Mouse (Mus musculus): ENCODE results near the gene Dnah6. TPM values are rescaled to one million over a fixed set of nuclear protein-coding genes. Genes with fewer than 3 reads are reported as not detected.

Gene Dnah6
- total and polyA plus RNA-seq, 2 experiments from 2014 or later, result 0.12 TPM; not detected in 1

- Histone ChIP-seq H3K4me3 (ENCODE audit: low read depth, low read length) (no peak overlapping the region), H3K36me3 (replicated peaks; ENCODE audit: control insufficient read depth, insufficient read depth, low read length) (no peaks in the 10 kb centered on the region), H3K9ac (replicated peaks; ENCODE audit: low read depth, low read length) (no peak overlapping the region), H3K27me3 (ENCODE audit: control insufficient read depth, insufficient read depth, low read length) (no peaks in the 10 kb centered on the region), H3K4me1 (ENCODE audit: control insufficient read depth, insufficient read depth) (0 out of 2 replicates have a peak, but pooled peaks cover 8% of the 10 kb centered on the region), H3K4me2 (ENCODE audit: low read depth, low read length) (no peak overlapping the region), H3K27ac (ENCODE audit: low read depth) (no peak overlapping the region), H3K9me3 (replicated peaks; ENCODE audit: control insufficient read depth, low read length) (no peaks in the 10 kb centered on the region)
- 47% methylated on average over 13 of the region's 13 CpGs for WGBS
- DNase-seq (ENCODE audit: low spot score) (no peak), ATAC-seq (ENCODE audit: insufficient read depth, low read depth) (no peak)
- TF ChIP-seq CTCF (IDR thresholded peaks at IDR 0.05; ENCODE audit: low read depth), result no peak
- TF ChIP-seq EP300 (IDR thresholded peaks at IDR 0.05; ENCODE audit: low read depth), result no peak
These were observed 206.9 kb downstream of the Dnah6 start for GRCm38 (mm10) chr6:73014317-73015160.

- Histone ChIP-seq H3K36me3 (replicated peaks; ENCODE audit: control insufficient read depth, insufficient read depth, low read length) (no peaks in the 10 kb centered on the region), H3K9me3 (replicated peaks; ENCODE audit: control insufficient read depth, low read length) (no peaks in the 10 kb centered on the region), H3K4me3 (ENCODE audit: low read depth, low read length) (no peak overlapping the region), H3K27ac (ENCODE audit: low read depth) (no peak overlapping the region), H3K9ac (replicated peaks; ENCODE audit: low read depth, low read length) (no peak overlapping the region), H3K4me1 (ENCODE audit: control insufficient read depth, insufficient read depth) (0 out of 2 replicates have a peak, but pooled peaks cover 8% of the 10 kb centered on the region), H3K4me2 (ENCODE audit: low read depth, low read length) (no peak overlapping the region), H3K27me3 (ENCODE audit: control insufficient read depth, insufficient read depth, low read length) (no peaks in the 10 kb centered on the region)
- TF ChIP-seq CTCF (IDR thresholded peaks at IDR 0.05; ENCODE audit: low read depth) (no peak), EP300 (IDR thresholded peaks at IDR 0.05; ENCODE audit: low read depth) (no peak)
- 81% methylated on average over 8 of the region's 8 CpGs for WGBS
- no peak for DNase-seq (ENCODE audit: low spot score)
- no peak for ATAC-seq (ENCODE audit: insufficient read depth, low read depth)
These were observed 208.5 kb downstream of the Dnah6 start for GRCm38 (mm10) chr6:73012931-73013330.

GRCm38 (mm10) chr6:73011827-73012226, 209.6 kb downstream of the Dnah6 start:
- Histone ChIP-seq H3K36me3 (replicated peaks; ENCODE audit: control insufficient read depth, insufficient read depth, low read length) (no peaks in the 10 kb centered on the region), H3K27ac (ENCODE audit: low read depth) (no peak overlapping the region), H3K9ac (replicated peaks; ENCODE audit: low read depth, low read length) (no peak overlapping the region), H3K4me3 (ENCODE audit: low read depth, low read length) (no peak overlapping the region), H3K4me1 (ENCODE audit: control insufficient read depth, insufficient read depth) (0 out of 2 replicates have a peak, but pooled peaks cover 8% of the 10 kb centered on the region), H3K27me3 (ENCODE audit: control insufficient read depth, insufficient read depth, low read length) (no peaks in the 10 kb centered on the region), H3K4me2 (ENCODE audit: low read depth, low read length) (no peak overlapping the region), H3K9me3 (replicated peaks; ENCODE audit: control insufficient read depth, low read length) (no peaks in the 10 kb centered on the region)
- WGBS, result 23% methylated on average over 6 of the region's 6 CpGs
- DNase-seq (ENCODE audit: low spot score) (peak; percentile 50), ATAC-seq (ENCODE audit: insufficient read depth, low read depth) (peak; percentile 64)
- no peak for TF ChIP-seq EP300 (IDR thresholded peaks at IDR 0.05; ENCODE audit: low read depth)
- TF ChIP-seq CTCF (IDR thresholded peaks at IDR 0.05; ENCODE audit: low read depth), result no peak

GRCm38 (mm10) chr6:73010073-73010472, 211.4 kb downstream of the Dnah6 start:
- TF ChIP-seq CTCF (IDR thresholded peaks at IDR 0.05; ENCODE audit: low read depth) (peak; percentile 60), EP300 (IDR thresholded peaks at IDR 0.05; ENCODE audit: low read depth) (no peak)
- Histone ChIP-seq H3K4me2 (ENCODE audit: low read depth, low read length) (no peak overlapping the region), H3K4me3 (ENCODE audit: low read depth, low read length) (no peak overlapping the region), H3K27ac (ENCODE audit: low read depth) (no peak overlapping the region), H3K9ac (replicated peaks; ENCODE audit: low read depth, low read length) (no peak overlapping the region), H3K27me3 (ENCODE audit: control insufficient read depth, insufficient read depth, low read length) (no peaks in the 10 kb centered on the region), H3K36me3 (replicated peaks; ENCODE audit: control insufficient read depth, insufficient read depth, low read length) (no peaks in the 10 kb centered on the region), H3K4me1 (ENCODE audit: control insufficient read depth, insufficient read depth) (0 out of 2 replicates have a peak, but pooled peaks cover 8% of the 10 kb centered on the region), H3K9me3 (replicated peaks; ENCODE audit: control insufficient read depth, low read length) (no peaks in the 10 kb centered on the region)
- WGBS, result 35% methylated on average over 6 of the region's 6 CpGs
- DNase-seq (ENCODE audit: low spot score) (peak; percentile 16), ATAC-seq (ENCODE audit: insufficient read depth, low read depth) (no peak)

GRCm38 (mm10) chr6:73003601-73004000, 217.8 kb downstream of the Dnah6 start:
- no peaks in the 10 kb centered on the region for H3K4me1 ChIP-seq (ENCODE audit: control insufficient read depth, insufficient read depth)
- H3K9me3 ChIP-seq (replicated peaks; ENCODE audit: control insufficient read depth, low read length), result no peaks in the 10 kb centered on the region
- 71% methylated on average over 5 of the region's 5 CpGs for WGBS
- H3K4me2 ChIP-seq (ENCODE audit: low read depth, low read length), result no peak overlapping the region
- no peaks in the 10 kb centered on the region for H3K27me3 ChIP-seq (ENCODE audit: control insufficient read depth, insufficient read depth, low read length)
- H3K27ac ChIP-seq (ENCODE audit: low read depth), result no peak overlapping the region
- no peaks in the 10 kb centered on the region for H3K36me3 ChIP-seq (replicated peaks; ENCODE audit: control insufficient read depth, insufficient read depth, low read length)
- H3K9ac ChIP-seq (replicated peaks; ENCODE audit: low read depth, low read length), result no peak overlapping the region
- ATAC-seq (ENCODE audit: insufficient read depth, low read depth), result no peak
- H3K4me3 ChIP-seq (ENCODE audit: low read depth, low read length), result no peak overlapping the region
- TF ChIP-seq CTCF (IDR thresholded peaks at IDR 0.05; ENCODE audit: low read depth) (no peak), EP300 (IDR thresholded peaks at IDR 0.05; ENCODE audit: low read depth) (no peak)
- no peak for DNase-seq (ENCODE audit: low spot score)

Measured in heart, postnatal 0 days (tissue).